Mouse (Mus musculus) midbrain, embryonic 13.5 days (tissue): ENCODE results near the gene Nob1. TPM values are rescaled to one million over a fixed set of nuclear protein-coding genes. Genes with fewer than 3 reads are reported as not detected.

Experiments
- ATAC-seq: fragments of 200-750 bp; cut with Nextera tagmentation; 2 replicates; pipeline ENCODE4 v1.8.0; 2017; ENCODE audit warnings: mild to moderate bottlenecking, moderate TSS enrichment, moderate library complexity
- H3K27ac ChIP-seq: fragments of 300-500 bp; sonication (generic); 2 replicates; pipeline ENCODE4 v1.5.1; 2015; ENCODE audit warnings: inconsistent platforms, mild to moderate bottlenecking, moderate library complexity
- H3K27me3 ChIP-seq: fragments of 300-500 bp; sonication (generic); 2 replicates; pipeline ENCODE4 v1.6.1; 2015; ENCODE audit warnings: mild to moderate bottlenecking, inconsistent platforms
- H3K36me3 ChIP-seq: fragments of 300-500 bp; sonication (generic); 2 replicates; pipeline ENCODE4 v1.6.1; 2015; ENCODE audit warnings: mild to moderate bottlenecking, inconsistent platforms
- H3K4me1 ChIP-seq: fragments of 300-500 bp; sonication (generic); replicated peaks from 2 replicates; pipeline ENCODE4 v1.6.1; 2015; ENCODE audit warnings: inconsistent platforms
- H3K4me2 ChIP-seq: fragments of 300-500 bp; sonication (generic); replicated peaks from 2 replicates; pipeline ENCODE4 v1.6.1; 2015; ENCODE audit warnings: moderate library complexity, mild to moderate bottlenecking, inconsistent platforms
- H3K4me3 ChIP-seq: fragments of 300-500 bp; sonication (generic); replicated peaks from 2 replicates; pipeline ENCODE4 v1.5.1; 2015; ENCODE audit warnings: mild to moderate bottlenecking, inconsistent platforms
- H3K9ac ChIP-seq: fragments of 300-500 bp; sonication (generic); replicated peaks from 2 replicates; pipeline ENCODE4 v1.6.1; 2015; ENCODE audit warnings: mild to moderate bottlenecking, inconsistent platforms
- H3K9me3 ChIP-seq: fragments of 300-500 bp; sonication (generic); 2 replicates; pipeline ENCODE4 v1.6.1; 2016; ENCODE audit warnings: mild to moderate bottlenecking, inconsistent platforms
- WGBS: fragments of 180-500 bp; shearing (Covaris S2); methylation state at CpG from one replicate; pipeline ENCODE4 v1.1.7; 2015; 5-methylcytosine and 5-hydroxymethylcytosine counted together
- polyA plus RNA-seq: library from polyadenylated mRNA; unstranded; fragments of >200 nt; fragmentation: Nextera tagmentation; extraction: Ambion mirVana; gene quantifications from 2 replicates; pipeline ENCODE4 v1.2.1, GENCODE M21; 2015

The Nob1 gene
- polyA plus RNA-seq = 70.8 and 75.5 TPM in 2 replicates

DNA sequence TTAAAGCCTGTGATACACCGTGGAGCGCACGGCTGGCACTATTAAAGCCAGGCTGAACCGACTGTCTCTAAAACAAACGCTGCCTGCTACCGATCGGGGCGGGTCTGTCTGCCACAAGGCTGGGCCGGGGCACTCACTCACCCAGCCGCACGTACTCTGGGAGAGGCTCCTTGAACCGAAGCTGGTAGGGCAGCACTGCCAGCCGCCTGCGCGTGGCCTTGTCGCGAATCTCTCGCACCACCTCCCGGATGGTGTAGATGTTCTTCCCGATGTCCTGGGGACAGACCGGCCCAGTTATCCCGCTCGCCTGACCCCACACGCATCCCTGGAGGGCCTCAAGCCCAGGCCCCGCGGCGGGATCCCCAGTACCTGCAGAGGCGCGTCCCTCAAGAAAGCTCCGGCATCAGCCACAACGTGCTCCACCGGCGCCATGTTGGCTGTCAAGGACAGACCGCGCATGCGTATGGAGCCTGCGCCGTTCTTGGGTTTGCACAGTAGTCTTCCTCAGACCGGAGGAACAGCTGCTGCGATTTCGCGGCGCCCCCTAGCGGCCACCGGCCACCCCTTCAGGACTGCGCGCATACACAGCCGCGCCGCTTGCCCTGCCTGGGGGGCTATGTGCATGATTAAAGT lies at the start of gene Nob1:
Nob1 (minus strand) TSS at position 455 of the 633 bp plus-strand sequence.
- Histone ChIP-seq H3K27me3 (no peaks in the 10 kb centered on the region), H3K9ac (peak within 1 kb of the TSS; percentile 90), H3K4me3 (peak within 1 kb of the TSS; percentile 95), H3K27ac (peak within 1 kb of the TSS; percentile 67), H3K9me3 (no peaks in the 10 kb centered on the region), H3K4me2 (peak within 1 kb of the TSS; percentile 88), H3K36me3 (peaks cover 29% of the 10 kb centered on the region), H3K4me1 (peaks cover 29% of the 10 kb centered on the region)
- 1% methylated on average over 50 of the region's 50 CpGs for WGBS
- ATAC-seq = peak; percentile 100

DNA sequence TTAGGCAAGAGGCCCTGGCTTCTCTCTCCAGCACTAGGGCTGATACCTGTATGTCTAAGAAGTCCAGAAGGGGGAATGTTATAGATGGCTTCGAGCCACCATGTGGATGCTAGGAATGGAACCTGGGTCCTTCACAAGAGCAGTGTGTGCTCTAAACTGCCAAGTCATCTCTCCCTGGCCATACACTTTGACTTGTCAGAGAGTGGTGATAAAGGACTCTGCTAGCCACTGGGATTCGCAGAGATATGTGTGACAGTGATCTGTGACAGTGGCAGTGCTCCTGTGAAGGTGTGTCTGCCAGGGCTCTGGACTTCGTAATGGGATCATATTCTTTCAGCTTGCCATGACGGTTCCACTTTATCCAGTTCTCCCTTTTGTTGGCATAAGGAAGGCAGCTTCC lies 48.5 kb upstream of the Nob1 start:
- Histone ChIP-seq H3K36me3 (peaks cover 52% of the 10 kb centered on the region), H3K4me1 (no peaks in the 10 kb centered on the region), H3K4me2 (no peak overlapping the region), H3K9me3 (no peaks in the 10 kb centered on the region), H3K9ac (no peak overlapping the region), H3K4me3 (no peak overlapping the region), H3K27me3 (no peaks in the 10 kb centered on the region), H3K27ac (no peak overlapping the region)
- 93% methylated on average over 4 of the region's 4 CpGs for WGBS
- ATAC-seq = no peak

DNA sequence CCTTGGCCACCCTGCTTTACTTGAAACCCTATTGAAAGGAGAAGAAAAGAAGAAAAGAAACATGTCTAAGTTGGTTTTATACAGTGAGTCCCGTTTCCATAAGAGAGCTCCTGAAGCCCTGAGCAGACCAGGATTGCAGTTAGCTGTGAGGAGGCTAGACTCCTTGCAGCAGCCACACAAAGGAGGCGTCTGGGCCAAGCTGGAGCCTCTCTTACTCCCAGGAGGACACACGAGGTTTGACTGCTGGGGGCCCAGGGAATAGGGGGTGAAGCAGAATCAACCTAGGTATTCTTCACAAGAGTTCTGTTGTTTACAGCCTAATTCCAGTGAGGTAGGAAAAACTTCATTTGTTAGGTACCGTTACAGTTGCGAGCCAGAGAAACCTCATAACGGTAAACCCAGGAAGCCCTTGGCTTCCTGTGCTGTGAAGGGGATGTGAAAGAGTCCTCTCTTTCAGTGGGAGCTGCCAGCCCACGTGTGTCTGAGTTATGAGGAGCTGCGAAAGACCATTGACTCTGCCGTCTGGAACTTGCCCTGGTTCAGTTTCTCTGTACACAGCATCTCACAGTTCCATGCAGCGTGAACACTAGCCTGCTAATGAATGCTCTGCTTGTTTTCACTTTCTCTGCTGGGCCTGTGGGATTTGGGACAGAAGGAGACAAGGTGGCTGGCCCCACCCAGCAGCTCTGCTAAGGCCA lies 47.7 kb upstream of the Nob1 start:
- Histone ChIP-seq H3K27me3 (no peaks in the 10 kb centered on the region), H3K4me1 (no peaks in the 10 kb centered on the region), H3K36me3 (peaks cover 51% of the 10 kb centered on the region), H3K27ac (no peak overlapping the region), H3K4me2 (no peak overlapping the region), H3K9ac (no peak overlapping the region), H3K4me3 (no peak overlapping the region), H3K9me3 (no peaks in the 10 kb centered on the region)
- WGBS = 80% methylated on average over 10 of the region's 10 CpGs
- ATAC-seq = no peak

DNA sequence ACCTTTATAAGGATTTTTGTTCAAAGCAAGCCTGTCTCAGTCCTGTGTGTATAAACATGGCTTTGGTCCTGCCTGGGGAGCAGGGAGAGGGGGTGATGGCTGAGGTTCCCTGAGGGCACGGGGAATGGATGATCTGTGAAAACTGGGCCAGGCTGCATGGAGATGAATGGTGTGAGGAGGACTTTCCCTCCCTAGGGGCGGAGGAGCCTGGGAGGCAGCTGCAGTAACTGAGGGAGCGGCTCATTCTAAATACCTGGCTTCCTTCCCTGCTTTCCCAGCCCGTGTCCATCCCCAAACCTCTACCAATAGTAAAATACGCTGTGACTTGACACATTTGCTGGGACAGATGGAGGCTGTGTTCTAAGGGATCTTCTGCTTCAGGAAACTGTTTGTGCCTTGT lies 45.5 kb upstream of the Nob1 start:
- Histone ChIP-seq H3K4me3 (no peak overlapping the region), H3K9me3 (no peaks in the 10 kb centered on the region), H3K4me1 (0 out of 2 replicates have a peak, but pooled peaks cover 4% of the 10 kb centered on the region), H3K27ac (no peak overlapping the region), H3K4me2 (no peak overlapping the region), H3K36me3 (peaks cover 51% of the 10 kb centered on the region), H3K9ac (no peak overlapping the region), H3K27me3 (no peaks in the 10 kb centered on the region)
- 81% methylated on average over 5 of the region's 5 CpGs for WGBS
- no peak for ATAC-seq

DNA sequence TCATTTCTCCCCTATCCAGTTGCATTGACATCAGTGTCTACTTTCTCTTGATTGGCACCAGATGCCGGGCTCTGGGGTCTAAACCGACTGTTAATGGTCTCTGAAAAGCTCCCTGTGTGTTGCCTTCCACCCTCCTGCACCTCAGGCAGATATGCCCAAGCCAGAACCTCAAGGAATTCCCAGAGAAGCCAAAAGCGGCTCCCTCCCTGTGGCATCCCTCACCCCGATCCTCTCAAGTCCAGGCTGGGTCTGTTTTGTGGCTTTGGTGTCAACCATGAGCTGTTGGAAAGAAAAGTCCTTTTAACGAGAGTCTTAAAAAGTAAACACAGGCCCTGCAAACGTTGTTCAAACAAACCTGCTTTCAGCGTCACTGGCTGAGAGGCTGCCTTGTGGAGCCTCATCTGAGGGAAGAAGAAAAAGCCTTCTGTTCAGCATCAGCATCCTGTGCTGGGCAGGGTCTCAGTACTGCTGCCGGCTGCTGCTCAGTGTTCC lies 44.0 kb upstream of the Nob1 start:
- 0 out of 2 replicates have a peak, but pooled peaks cover 4% of the 10 kb centered on the region for H3K4me1 ChIP-seq
- no peaks in the 10 kb centered on the region for H3K27me3 ChIP-seq
- H3K4me2 ChIP-seq = no peak overlapping the region
- H3K36me3 ChIP-seq = peaks cover 51% of the 10 kb centered on the region
- no peak for ATAC-seq
- no peak overlapping the region for H3K27ac ChIP-seq
- H3K4me3 ChIP-seq = no peak overlapping the region
- WGBS = 74% methylated on average over 8 of the region's 8 CpGs
- 0 out of 2 replicates have a peak overlapping the region, but pooled peaks have one; percentile 5 for H3K9ac ChIP-seq
- no peaks in the 10 kb centered on the region for H3K9me3 ChIP-seq

DNA sequence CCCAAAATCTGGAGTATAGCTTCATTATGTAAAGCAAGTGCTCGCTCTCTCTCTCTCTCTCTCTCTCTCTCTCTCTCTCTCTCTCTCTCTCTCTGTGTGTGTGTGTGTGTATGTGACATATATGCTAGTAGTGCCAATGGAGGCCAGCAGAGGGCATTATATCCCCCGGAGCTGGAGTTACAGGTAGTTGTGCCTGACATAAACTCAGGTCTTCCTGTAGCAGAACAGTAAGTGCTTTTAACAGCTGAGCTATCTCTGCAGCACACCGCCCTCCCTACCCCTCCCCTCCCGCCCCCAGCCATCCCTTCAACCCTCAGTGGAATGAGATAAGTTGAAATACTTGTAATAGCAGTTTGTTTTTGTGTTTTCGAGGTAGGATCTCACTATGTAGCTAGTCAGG lies 41.8 kb upstream of the Nob1 start:
- Histone ChIP-seq H3K4me2 (no peak overlapping the region), H3K36me3 (peaks cover 56% of the 10 kb centered on the region), H3K4me3 (no peak overlapping the region), H3K9ac (no peak overlapping the region), H3K27ac (no peak overlapping the region), H3K9me3 (no peaks in the 10 kb centered on the region), H3K27me3 (no peaks in the 10 kb centered on the region), H3K4me1 (0 out of 2 replicates have a peak, but pooled peaks cover 4% of the 10 kb centered on the region)
- no peak for ATAC-seq
- 89% methylated on average over 5 of the region's 5 CpGs for WGBS

DNA sequence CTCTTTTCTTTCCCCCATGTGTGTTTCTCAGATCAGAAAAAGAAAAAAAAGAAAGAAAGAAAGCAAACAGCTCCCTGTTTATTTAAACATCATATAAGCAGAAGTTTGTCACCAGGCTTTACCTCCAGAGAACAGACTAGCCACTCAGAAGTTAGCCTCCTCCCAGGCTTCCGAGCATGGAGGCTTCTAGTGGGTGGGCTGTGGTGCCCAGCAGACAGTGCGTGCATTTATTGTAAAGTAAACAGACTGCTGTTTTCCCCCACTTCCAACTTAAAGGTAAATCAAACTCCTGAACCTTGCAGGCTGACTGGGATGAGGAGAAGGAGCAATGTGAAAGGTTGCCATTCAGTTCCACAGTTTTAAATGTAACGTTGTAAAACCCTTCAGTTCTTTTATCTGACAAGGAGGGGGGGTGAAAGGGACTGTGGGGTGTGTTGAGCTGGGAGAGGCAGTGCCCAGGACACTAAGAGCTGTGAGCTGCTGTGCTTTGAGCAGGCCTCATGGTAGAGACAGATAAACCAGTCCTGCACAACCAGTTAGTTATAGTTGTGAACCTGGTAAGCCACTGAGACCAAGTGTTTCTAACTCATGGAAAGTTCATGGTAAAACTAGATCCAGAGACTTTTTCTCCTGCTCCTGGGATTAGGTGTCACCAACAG lies 40.6 kb upstream of the Nob1 start:
- no peak overlapping the region for H3K9ac ChIP-seq
- H3K27ac ChIP-seq = no peak overlapping the region
- H3K4me3 ChIP-seq = no peak overlapping the region
- peaks cover 66% of the 10 kb centered on the region for H3K36me3 ChIP-seq
- no peaks in the 10 kb centered on the region for H3K9me3 ChIP-seq
- 81% methylated on average over 3 of the region's 3 CpGs for WGBS
- ATAC-seq = no peak
- H3K27me3 ChIP-seq = no peaks in the 10 kb centered on the region
- H3K4me2 ChIP-seq = no peak overlapping the region
- 0 out of 2 replicates have a peak, but pooled peaks cover 4% of the 10 kb centered on the region for H3K4me1 ChIP-seq

DNA sequence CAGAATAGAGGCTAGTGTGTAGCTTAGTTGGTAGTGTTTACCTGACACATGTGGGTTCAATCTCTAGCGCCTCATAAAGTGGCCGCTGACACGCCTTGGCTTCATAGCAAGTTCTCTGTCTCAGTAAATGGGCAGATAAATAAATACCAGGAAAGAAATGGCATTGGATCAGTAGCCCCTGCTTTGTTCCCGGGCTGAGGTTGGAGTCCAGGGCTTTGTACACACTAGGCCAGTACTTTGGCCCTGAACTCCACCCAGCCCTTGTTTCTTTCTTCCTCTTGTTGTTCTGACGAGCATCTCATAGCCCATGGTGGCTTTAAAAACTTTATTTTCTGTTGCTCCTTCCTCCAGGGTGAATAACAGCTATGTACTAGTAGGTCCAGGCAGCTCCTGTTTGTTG lies 37.6 kb upstream of the Nob1 start:
- H3K4me3 ChIP-seq = no peak overlapping the region
- ATAC-seq = no peak
- no peak overlapping the region for H3K9ac ChIP-seq
- 0 out of 2 replicates have a peak, but pooled peaks cover 4% of the 10 kb centered on the region for H3K4me1 ChIP-seq
- WGBS = 95% methylated on average over 5 of the region's 5 CpGs
- no peak overlapping the region for H3K27ac ChIP-seq
- H3K27me3 ChIP-seq = no peaks in the 10 kb centered on the region
- H3K9me3 ChIP-seq = no peaks in the 10 kb centered on the region
- H3K36me3 ChIP-seq = peaks cover 69% of the 10 kb centered on the region
- no peak overlapping the region for H3K4me2 ChIP-seq

DNA sequence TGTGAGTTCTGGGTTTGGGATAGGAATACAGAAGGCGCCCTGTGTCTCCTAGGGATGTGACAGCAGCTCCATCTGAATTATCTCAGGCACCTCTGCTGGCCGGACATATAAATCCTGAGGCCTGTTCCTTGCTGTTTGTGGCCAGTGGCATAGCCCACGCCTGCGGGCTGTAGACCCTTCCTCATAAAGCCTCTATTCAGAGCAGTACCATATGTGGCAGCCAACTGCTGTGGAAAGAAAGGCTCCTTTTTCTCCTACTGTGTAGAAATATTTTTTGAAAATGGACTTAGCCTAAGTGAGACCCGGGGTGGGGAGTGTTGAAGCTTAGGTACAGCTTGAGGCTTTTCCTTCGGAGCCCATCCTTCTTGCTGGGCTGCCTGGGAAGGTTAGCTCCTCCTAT lies 33.4 kb upstream of the Nob1 start:
- Histone ChIP-seq H3K4me1 (no peaks in the 10 kb centered on the region), H3K36me3 (peaks cover 59% of the 10 kb centered on the region), H3K9me3 (no peaks in the 10 kb centered on the region), H3K4me3 (no peak overlapping the region), H3K4me2 (no peak overlapping the region), H3K9ac (no peak overlapping the region), H3K27me3 (no peaks in the 10 kb centered on the region), H3K27ac (no peak overlapping the region)
- no peak for ATAC-seq
- WGBS = 91% methylated on average over 6 of the region's 6 CpGs

DNA sequence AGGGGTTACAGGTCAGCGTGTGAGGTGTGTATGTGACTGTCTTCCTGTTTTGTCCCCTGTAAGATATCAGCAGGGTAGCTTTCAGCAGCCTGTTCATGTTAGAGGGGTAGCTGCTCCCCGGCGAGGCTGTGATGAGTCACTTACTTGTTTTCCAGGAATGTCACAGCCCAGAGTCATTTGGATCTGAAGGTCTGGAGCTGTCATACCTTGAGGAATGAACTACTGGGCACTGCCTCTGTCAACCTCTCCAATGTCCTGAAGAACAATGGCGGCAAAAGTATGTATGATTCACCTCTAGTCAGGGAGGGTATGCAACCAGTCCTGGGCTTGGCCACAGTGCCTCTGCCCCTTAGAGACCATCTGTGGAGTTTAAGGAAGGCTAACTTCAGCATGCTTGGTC lies 32.9 kb upstream of the Nob1 start:
- H3K4me1 ChIP-seq = no peaks in the 10 kb centered on the region
- no peaks in the 10 kb centered on the region for H3K9me3 ChIP-seq
- 80% methylated on average over 4 of the region's 4 CpGs for WGBS
- H3K27ac ChIP-seq = no peak overlapping the region
- ATAC-seq = no peak
- H3K4me2 ChIP-seq = no peak overlapping the region
- no peak overlapping the region for H3K4me3 ChIP-seq
- no peak overlapping the region for H3K9ac ChIP-seq
- peaks cover 59% of the 10 kb centered on the region for H3K36me3 ChIP-seq
- H3K27me3 ChIP-seq = no peaks in the 10 kb centered on the region

DNA sequence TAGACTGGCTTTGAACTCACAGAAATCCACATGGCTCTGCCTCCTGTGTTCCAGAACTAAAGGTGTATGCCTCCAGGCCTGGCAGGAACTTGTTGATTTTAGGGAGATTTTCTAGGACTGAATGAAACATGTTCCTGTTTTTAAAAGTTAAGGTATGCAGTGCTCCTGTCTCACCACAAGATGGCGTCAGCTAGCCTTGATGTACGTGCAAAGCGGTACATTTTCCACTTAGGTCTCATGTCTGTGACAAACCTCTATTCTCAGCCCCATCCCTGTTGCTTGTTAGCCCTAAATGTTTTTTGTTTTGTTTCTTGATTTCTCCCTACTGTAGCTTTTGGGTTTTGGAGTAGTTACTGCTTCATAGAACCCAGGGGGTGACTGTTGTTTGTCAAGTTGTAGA lies 30.4 kb upstream of the Nob1 start:
- Histone ChIP-seq H3K4me3 (no peak overlapping the region), H3K4me2 (no peak overlapping the region), H3K9ac (no peak overlapping the region), H3K27me3 (no peaks in the 10 kb centered on the region), H3K27ac (no peak overlapping the region; the same call in 1 of the 2 replicates), H3K36me3 (peaks cover 40% of the 10 kb centered on the region), H3K4me1 (no peaks in the 10 kb centered on the region), H3K9me3 (no peaks in the 10 kb centered on the region)
- 15% methylated on average over 3 of the region's 3 CpGs for WGBS
- no peak for ATAC-seq

DNA sequence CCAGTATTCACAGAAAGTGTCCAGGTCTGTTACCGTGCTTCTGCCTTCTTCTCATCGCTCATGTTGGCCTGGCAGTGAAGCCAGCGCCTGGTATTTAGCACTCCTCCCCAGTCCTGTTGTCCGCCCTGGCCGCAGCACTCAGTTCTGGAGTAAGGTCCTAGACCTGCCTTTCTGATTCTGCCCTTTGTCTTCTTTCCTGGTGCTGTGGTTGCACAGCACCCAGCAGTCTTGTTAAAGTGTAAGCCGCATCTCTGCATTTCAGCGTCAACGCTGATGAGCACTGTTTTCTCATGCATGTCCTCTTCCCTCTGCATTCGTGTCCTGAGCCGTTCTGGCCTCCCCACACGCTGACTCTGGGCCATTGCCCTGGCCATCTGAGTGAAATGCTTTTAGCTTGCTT lies 28.5 kb upstream of the Nob1 start:
- Histone ChIP-seq H3K27me3 (no peaks in the 10 kb centered on the region), H3K27ac (no peak overlapping the region), H3K9ac (no peak overlapping the region), H3K9me3 (no peaks in the 10 kb centered on the region), H3K4me2 (no peak overlapping the region), H3K36me3 (peaks cover 29% of the 10 kb centered on the region), H3K4me3 (no peak overlapping the region), H3K4me1 (peaks cover 8% of the 10 kb centered on the region; the same call in 1 of the 2 replicates)
- no peak for ATAC-seq
- 94% methylated on average over 11 of the region's 11 CpGs for WGBS
